Mouse (Mus musculus) myocyte (in vitro differentiated cells): ENCODE results near the gene Omt2b.

ENCODE experiments used
- E2F4 ChIP-seq: IDR thresholded peaks from one replicate; pipeline ENCODE4 v1.6.1; 2011; ENCODE audit warnings: mild to moderate bottlenecking, control low read depth, moderate library complexity; ENCODE audit not compliant: insufficient read depth
- MAX ChIP-seq: IDR thresholded peaks from one replicate; pipeline ENCODE4 v1.6.1; 2011; ENCODE audit warnings: low read depth, mild to moderate bottlenecking, control low read depth
- POLR2A ChIP-seq: IDR thresholded peaks from one replicate; pipeline ENCODE4 v1.6.1; 2011; ENCODE audit warnings: low read depth, mild to moderate bottlenecking, control low read depth, moderate library complexity; ENCODE audit not compliant: insufficient read length
- POLR2AphosphoS2 ChIP-seq: IDR thresholded peaks from one replicate; pipeline ENCODE4 v1.6.1; 2011; ENCODE audit warnings: low read depth, control low read depth; ENCODE audit not compliant: insufficient read length
- REST ChIP-seq: IDR thresholded peaks from one replicate; pipeline ENCODE4 v1.6.1; 2011; ENCODE audit warnings: mild to moderate bottlenecking, control low read depth, moderate library complexity; ENCODE audit not compliant: insufficient read depth, insufficient read length
- TCF12 ChIP-seq: IDR thresholded peaks from one replicate; pipeline ENCODE4 v1.6.1; 2011; ENCODE audit warnings: mild to moderate bottlenecking, control low read depth; ENCODE audit not compliant: poor library complexity, insufficient read depth, severe bottlenecking
- USF1 ChIP-seq: IDR thresholded peaks from one replicate; pipeline ENCODE4 v1.6.1; 2011; ENCODE audit warnings: low read depth, mild to moderate bottlenecking, control low read depth, moderate library complexity

DNA sequence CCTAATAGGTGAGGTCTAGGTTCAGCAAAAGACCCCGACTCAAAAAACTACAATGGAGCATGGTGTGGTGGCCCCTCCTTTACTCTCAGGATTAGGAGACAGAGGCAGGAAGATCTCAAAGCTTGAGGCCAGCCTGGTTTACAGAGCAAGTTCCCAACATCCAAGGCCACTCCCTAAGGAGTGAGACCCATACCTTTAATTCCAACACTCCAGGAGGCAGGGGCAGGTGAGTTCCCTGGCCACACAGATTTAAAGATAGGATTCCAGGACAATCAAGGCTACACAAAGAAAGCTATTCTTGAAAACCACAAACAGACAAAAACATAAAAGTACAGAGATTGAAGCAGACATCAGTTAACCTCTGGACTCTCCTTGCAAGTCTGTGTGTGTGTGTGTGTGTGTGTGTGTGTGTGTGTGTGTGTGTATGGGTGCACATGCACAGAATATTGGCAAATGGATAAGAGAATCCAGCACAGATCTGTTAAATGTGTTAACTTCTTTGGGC is 47.5 kb downstream of the Omt2b start:
- TF ChIP-seq REST (no peak), MAX (no peak), POLR2A (no peak), POLR2AphosphoS2 (no peak), E2F4 (no peak), TCF12 (no peak), USF1 (no peak)
